Mouse (Mus musculus): Measurements from ENCODE around the gene Kif26b.

The Kif26b gene

DNA sequence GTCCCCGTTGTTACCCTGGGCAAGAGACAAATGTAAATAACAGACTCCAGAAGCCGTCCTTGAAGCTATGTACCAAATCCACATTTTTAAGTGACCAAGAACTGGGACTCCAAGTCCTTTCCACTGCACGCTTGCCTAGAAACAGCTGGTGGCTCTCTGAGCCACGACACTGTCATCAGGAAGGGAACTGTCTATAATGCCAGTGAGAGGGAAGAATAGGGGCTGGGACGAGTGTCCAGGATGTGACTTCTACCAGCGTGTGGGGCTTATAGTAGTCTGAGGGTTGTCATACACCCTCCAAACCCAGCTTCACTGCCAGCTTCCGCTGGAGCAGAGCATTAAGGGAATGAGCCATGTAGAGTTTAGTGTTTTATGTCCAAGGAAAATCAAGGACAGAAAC lies 138.9 kb downstream of the Kif26b start:
- no peak for DNase-seq

DNA sequence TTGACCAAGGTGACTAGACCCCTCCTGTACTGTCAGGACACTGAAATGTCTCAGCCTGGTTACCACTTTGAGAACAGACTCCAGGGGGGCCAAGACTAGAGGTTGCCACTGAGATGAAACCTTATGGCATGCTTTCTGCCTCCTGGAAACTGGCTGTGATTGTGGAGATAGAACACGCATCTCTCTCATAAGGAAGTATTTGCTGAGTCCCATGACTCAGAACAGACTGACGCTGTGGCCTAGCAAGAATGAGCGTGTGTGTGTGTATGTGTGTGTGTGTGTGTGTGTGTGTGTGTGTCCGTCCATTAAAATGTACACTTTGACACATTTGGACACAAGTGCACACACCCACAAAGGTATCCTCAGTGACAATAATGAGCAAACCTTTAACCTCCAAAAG lies 140.0 kb downstream of the Kif26b start:
- DNase-seq: no peak

DNA sequence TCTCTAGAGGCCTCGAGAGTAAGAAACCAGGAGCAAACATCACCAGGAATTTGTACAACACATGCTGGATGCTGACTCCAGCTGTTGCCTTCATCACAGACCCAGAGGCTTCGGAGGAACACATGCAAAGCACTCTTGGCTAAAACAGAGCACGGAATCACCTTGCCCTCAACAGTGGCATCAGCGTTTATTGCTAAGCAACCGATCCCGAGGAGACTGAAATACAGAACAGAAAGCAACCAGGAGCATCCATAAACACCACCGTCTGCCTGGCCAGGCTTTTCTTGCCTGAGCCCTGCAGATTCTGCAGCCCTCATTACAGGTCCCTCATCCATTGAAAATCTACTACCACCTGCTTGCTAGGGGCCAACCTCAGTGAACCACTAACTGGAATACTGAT lies 144.1 kb downstream of the Kif26b start:
- DNase-seq: no peak

DNA sequence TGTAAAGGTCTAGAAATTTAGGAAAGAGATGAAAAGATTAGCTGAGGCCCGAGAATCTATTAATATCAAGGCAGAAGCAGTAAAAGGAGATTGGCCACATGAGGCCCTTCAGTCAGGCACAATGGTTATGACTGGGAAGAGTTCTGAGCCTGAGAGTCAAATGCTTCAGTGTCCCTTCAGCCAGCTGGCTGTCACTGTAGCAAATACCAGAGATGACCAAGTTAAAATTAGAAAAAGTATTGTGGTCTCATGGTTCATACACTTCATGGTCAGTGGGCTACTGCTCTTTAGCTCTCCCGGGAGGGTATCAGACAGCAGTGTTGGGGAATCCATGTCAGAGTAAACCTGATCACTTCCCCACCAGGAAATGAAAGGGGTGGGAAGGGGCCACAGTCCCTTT lies 144.6 kb downstream of the Kif26b start:
- DNase-seq: no peak

DNA sequence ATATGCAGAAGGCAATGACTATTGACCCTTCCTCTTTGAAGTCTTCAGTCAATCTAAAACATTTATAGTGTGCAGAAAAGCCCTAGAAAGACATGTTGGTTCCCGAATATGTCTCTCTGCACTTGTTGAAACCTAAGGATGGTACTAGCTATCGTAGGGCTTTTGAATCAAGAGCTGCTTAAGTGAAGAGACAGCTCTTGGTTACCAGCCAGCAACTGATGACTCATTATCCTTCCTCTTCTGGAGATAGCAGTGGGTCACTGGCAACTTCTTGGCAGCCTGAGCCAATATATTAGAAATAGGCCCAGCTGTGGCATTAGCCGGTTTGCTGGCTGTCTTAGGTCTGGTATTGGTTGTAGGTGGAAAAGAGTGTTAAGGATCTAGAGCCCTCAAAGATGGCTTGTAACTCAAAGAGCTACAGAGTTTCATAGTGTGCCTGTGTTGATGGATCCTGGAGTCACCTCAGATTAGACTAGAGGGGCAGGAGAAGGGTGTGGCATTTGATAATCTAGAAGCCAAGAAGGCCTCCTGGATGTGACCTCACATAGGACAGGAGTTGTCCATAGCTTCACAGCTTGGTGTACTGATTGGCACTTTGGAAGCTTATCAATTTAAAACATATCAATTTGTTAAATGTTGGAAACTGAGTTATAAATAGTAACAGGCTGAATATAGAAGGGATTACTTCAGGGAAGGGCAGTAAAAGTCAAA lies 146.8 kb downstream of the Kif26b start:
- no peak for DNase-seq

DNA sequence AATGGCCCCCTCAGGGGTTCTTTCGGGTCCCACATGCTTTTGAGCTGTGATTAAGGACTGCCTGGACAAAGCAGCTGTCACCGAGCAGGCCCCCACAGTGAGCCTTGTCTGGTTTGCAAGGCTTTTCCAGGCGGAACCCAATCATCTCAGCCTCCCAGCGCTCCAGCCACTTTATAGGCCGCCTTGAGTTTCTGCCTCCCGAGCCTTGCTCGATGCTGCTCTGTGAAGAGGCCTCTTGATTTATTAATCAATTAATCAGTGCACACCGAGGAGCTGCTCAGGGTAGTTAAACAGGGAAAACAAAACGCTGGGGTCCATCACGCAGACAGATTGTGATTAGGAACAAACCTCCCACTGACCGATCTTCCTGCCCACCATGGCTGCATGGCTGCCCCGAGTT lies 148.2 kb downstream of the Kif26b start:
- no peak for DNase-seq

DNA sequence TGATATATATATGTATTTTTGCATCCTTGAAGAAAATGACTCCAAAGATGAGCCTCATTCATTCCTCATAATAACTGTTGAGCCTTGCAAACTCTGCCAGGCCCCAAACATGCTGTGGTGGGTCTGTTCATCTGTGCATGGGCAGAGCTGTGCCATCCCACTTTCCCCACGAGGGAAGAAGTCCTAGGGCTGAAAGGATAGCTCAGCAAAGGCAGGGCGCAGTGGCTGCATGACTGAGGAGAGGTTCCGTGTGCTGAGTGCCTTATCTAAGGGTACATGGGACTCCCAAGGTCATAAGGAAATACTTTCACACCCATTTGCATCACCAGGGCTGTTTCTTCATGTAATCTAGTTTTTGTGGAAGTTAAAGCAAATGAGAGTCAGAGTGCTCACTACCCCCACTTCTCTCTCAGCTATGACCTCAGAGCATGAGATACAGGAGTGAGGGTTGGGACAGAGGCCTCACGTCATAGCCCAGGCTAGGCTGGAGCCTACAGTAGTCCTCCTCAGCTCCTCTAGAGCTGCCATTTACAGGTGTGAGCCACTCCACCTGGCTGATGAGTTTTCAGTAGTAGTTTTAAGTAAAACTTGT lies 148.8 kb downstream of the Kif26b start:
- no peak for DNase-seq

DNA sequence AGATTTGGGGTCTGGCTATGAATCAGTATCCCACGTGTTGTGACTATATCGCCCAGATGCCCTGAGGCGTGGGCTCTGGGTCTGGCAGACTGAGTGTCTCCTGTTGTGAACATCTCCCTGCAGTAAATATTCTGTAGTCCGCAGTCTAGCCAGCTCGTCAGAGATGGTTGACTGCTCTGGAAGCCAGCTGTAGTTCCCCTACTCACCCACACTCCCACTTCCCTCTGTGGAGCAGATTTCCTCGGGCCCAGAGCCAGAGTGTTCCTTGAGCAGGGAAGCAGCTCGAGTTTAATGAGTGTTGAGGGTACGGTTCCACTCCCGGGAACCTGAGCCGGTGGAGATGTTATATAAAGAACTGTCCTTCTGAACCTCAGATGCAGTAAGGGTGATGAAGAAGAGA lies 154.7 kb downstream of the Kif26b start:
- DNase-seq: no peak

DNA sequence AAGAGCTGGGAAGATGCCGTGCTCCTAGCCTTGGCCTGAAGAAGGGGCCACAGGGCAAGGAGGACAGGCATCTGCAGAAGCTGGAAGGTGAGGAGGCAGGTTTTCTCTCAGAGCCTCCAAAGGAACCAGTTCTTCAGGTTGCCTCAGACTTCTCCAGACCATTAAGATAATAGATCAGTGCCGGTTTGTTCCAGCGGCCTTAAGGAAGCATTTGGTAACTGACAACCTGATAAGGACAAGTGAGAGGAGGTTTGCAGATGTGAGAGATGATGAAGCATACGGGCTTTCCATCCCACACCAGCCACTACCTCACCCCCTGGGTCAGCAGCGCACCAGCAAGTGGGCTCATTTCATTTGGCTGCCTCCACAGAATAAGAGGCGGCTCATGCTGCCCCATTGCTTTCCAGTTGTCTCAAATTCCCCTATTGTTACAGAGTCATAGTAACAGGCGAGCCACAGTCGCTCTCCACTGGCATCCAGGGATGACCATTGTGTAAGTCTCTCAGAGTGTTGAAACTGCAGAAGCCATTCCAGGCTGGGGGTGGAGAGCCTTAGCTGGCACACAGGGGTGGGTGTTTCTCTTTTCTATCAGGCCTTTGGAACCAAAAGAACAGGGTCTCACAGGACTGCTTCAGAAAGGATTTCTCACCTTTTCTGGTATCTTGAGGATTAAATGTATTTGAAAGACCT lies 156.2 kb downstream of the Kif26b start:
- no peak for DNase-seq

DNA sequence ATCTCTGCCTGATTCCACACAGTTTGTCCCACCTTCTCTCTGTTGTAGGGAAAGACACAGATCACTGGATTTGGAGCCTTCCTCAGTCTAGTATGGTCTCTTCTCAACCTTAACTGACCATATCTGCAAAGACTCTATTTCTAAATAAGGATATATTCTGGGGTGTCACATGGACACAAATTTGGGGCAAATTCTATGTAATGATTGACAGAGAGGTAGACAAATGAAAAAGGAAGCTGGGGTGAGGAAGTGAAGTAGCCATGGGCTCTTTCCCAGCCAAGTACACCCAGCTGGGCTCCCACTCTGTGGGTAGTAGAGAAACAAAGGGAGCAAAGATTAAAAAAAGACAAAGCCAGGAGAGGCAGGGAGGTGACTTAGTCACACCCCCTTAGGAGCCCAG lies 158.0 kb downstream of the Kif26b start:
- no peak for DNase-seq

DNA sequence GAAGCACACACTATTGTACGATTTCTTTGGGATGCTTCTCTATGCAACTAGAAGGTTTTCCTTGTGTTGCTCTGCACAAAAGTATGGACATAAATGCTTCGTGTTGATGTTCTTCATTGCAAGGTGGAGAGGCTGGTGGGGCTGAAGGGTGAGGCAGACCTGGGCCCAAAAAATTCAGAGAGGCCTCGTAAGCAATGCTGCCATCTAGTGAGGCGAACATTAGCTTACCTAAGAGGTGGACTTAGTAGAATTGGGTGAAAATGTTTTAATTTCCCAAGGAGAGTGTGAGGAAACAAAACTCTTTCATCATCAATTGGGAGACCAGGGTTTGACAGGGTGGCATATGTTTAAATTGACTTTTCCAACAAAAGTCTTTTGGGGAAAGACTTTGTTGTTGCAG lies 160.6 kb downstream of the Kif26b start:
- DNase-seq: no peak

DNA sequence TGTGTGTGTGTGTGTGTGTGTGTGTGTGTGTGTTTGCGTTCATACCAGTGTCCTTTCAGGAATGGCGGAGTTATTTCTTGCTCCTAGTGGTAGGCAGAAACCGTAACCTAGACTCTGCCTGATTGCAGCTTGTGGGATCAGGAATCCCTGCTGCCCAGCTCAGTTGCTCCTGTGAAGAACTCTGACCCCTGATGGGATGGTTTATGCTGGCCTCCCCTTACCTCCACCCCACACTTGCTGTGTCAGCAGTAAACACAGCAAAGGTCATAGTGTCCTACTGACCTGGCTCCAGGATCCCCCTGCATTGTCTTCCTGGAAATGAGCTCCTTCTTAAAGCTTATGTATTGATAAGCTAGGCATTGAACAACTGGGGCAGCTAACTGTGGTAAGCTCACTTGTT lies 162.8 kb downstream of the Kif26b start:
- DNase-seq: no peak

DNA sequence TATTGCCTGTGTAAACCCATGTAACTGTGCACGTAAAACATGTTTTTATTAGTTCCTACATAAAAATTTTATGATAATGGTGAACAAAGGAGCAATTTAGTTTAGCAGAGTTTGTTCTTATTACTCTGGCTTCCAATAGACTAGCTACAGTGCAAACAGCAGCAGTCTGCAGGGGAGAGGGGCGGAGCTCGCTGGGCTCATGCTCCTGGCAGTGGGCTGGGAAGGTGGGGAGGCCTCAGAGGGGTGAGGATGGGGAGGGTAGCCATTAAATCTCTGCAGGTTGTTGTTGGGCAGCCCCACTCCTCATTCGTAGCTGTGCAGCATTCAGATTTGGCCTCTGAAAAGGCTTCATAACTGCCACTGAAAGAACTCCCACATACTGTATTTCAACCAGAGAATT lies 171.2 kb downstream of the Kif26b start:
- DNase-seq: no peak

DNA sequence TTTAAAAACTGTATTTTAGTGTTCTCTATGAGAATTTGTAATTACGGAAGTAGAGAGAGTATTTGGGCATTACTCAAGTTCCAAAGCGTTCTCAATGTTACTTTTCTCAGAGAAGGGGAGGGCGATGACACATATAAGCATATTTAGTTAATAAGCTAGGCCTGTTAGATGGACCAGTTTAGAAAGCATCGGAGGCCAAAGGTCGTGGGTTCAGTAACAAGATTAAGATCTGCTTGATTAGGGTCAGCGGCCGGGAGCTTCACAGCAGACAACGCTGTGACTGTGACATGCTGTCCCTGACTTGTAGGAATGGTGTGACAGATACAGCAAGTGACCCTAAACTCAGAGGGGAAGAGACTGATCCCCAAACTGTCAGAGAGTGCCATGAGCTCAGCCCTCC lies 174.6 kb downstream of the Kif26b start:
- DNase-seq: no peak

DNA sequence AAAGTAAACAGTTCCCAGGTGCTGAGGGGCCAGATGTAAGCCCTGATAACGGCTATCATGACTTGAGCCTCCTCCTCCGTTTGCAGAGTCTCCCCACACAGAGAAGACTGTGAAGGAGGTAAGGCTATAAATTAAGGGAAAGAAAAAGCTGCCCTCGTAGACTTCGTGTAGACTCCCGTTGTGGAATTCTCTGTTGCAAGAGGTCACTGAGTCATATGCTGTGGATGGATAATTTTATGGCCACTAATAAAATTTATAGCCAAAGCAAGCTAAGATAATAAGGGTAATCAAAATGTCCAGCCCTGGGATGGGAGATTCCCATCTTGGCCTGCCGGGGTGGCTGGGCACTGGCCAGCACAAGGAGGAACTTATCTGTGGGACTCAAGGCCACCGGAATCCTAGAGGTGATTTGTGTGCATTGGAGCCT lies 179.0 kb downstream of the Kif26b start:
- DNase-seq: no peak

DNA sequence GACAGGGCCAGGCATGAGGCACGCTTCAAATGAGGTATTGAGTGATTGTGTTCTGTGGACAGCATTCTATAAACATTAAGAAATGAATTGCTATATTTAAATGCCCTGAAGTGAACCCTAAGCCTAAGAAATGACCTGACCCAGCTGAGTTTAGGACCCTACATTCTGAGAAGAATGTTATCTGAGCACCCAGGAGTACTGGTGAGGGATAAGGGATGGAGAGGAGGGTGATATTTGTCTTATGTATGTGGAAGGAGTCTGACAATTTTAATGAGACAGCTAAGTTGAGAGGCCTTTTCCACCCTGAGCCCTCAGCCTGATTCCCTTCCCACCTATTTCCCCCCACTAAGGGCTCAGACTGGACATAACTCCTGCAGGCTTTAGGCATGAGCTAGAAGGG lies 179.4 kb downstream of the Kif26b start:
- DNase-seq: no peak

DNA sequence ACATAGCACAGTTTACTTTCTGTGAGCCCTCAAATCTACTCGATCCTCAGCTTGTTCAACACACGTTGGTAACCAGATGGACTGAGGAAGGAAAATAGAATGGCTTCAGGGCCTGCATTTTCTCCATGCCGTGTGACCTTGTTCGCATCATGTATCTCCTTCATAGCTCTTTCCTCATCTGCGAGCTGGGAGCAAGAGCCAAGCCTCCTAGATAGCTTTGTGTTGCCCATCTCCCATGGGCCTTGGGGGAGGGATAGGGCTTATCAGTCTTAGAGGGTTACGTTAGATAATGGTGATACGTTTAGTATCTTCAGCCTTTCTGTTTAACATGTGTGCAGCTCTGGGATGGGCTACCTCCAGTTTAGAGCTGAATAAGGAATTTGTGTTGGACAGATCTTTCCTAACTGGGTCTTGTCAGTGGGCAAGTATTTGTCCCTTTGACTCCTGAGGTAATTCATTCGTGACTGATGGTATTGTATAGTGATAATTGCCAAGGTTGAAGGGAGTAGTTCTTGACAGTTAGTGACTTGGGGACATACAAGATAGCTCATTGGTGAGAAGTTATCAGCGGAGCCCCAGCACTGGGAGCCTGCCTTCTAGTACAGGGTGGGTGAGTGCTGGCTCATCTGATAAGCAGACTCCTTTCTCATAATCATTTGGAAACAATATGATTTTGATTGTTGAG lies 183.4 kb downstream of the Kif26b start:
- DNase-seq: no peak

DNA sequence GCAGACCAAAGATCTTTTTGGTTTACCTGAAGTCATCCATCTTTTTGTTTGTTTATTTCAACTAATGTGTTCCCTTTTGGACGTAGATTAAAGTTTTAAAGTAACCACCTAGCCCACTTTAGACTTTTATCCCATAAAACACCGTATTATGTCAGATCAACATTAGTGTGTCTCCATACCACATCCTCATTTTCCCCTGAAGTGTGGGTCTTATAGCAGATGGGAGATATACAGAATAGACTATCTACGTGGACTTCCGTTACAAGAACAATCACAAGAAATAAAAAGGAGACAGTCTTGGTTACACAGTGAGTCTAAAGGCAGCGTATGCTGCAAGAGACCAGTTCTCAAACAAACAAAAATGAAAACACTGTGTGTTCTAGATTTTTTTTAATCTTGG lies 185.3 kb downstream of the Kif26b start:
- no peak for DNase-seq

DNA sequence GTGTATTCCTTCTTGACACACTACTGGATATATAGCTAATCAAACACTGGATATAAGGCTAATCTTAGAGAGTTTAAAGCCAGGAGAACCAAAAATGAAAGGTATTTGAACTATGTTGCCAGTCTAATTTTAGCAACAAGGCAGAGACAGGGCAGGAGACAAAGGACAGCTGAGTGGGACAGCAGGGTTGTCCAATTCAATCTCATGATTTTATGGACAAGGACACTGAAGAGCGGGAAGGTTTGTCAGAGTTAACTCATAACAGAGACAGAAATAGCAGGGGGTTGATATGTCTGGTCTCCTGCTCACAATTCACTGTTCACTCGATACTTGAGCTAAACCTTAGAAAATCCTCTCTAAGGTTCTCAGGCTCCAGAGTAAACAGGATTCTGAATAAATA lies 187.5 kb downstream of the Kif26b start:
- DNase-seq: no peak

DNA sequence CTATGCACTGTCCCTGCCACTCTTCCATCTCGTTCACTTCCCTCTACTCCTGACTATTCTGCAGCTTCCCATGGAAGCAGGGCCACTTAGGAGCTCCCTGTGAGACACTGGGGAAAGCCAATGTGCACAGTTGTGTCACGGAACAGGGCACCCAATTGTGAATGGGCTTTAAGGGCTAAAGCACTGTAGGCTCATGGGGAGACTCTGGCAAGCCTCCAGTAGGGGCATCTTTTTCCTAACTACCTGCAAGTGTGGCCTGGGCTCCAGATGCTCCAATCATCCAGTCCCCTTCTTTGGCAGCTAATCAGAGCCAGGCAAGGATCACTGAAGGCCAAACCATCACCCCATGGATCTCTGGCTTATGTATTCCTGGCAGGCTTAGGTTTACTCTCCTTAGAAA lies 191.9 kb downstream of the Kif26b start:
- DNase-seq: no peak

DNA sequence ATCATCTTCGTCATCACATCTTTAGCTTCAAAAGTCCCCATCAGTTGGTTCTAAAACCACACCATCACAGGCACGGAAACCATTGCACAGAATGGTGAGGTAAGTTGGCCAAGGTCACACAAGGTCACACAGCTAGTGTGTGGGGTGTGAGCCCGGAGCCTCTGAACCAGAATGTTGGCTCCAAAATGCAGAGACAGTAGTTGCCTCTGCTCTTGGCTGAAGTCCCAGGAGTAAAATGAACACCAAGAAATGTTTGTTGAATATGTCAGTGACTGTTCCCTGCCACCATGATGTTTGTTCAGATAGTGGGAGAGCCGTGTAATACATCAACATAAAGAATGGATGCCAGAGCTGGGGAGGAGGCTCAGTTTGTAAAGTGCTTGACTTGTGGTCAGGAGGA lies 193.9 kb downstream of the Kif26b start:
- no peak for DNase-seq

DNA sequence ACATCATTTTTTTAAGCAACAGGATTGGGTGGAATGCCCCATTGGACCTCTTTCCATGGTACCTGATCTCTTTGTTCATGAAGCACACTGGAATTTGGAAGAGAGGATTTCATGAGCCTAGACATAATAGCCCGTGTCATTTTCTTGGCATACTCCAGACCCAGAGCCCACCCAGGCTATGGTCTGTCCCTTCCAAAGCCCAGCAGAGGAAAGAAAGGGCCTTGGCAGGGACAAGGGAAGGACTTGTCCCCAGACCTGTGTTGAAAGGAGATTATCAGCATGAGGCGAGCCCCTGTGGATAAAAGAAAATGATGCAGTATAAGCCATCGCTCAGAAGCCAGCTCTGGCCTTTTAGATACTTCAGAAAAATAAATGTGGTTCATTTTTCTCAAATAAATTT lies 196.6 kb downstream of the Kif26b start:
- DNase-seq: no peak

DNA sequence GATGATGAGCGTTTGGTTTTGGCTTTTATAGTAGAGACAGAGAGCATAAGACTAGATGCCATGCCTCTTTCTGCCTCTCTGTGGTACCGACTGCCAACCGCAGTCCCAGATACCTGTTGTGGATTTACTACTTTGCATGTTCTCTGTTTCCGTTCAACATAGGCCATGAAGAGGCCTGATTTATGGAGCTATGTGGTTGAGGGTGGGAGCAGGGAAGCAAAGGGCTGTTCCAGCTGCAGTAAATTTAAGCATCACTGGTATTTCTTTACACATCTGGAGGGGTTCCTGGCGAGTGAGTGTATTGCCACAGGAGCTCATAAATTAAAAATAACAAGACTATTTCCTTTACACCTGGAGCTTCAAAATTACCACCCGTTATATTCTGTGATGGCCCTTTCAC lies 199.3 kb downstream of the Kif26b start:
- DNase-seq: no peak

DNA sequence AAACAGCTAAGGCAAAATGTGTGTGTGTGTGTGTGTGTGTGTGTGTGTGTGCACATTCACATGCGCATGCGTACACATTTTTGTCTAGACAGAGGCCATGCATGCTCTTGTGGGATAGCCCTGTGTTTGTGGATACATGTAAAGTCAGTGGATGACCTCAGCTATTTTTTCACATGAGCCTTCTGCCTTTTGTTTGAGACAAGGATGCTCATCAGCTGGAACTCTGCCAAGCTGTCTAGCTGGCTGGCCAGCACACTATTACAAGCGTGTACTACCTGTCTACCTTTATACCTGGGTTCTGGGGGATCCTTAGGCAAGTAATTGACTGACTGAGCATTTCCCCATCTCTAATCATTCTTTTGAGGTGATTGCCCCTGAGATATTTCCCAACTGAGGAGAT lies 201.3 kb downstream of the Kif26b start:
- DNase-seq: no peak

All from thymus, postnatal 25 days (tissue).